Mouse (Mus musculus) thymus, postnatal 36 days (tissue): ENCODE data around the gene Ntf5.

Experiments
- DNase-seq, 2 experiments: peaks; one replicate each; pipeline ENCODE4 v3.0.0; 2022; ENCODE audit warnings: mixed read lengths in 2 of 2

Gene Ntf5

GRCm38 (mm10) chr7:45436444-45436843, 22.9 kb downstream of the Ntf5 start:
- no peak for DNase-seq

GRCm38 (mm10) chr7:45437046-45437445, 23.6 kb downstream of the Ntf5 start:
- DNase-seq: no peak

GRCm38 (mm10) chr7:45437521-45438276, 24.2 kb downstream of the Ntf5 start, which contains the start of gene Ruvbl2:
Ruvbl2 (minus strand) TSS chr7:45438096.
- peak; percentile 22 to 42 for DNase-seq

- DNase-seq: no peak
These were observed 30.3 kb downstream of the Ntf5 start for GRCm38 (mm10) chr7:45443526-45444420.

GRCm38 (mm10) chr7:45446589-45446988, 33.1 kb downstream of the Ntf5 start:
- DNase-seq: no peak

- DNase-seq: peak in 1 of 2 experiments; percentile 17
These were observed 34.0 kb downstream of the Ntf5 start for GRCm38 (mm10) chr7:45447325-45447990.

- DNase-seq: no peak
These were observed 36.5 kb downstream of the Ntf5 start for GRCm38 (mm10) chr7:45449974-45450373.

GRCm38 (mm10) chr7:45451344-45451982, 38.0 kb downstream of the Ntf5 start:
- DNase-seq: peak; percentile 77 to 81

GRCm38 (mm10) chr7:45454971-45455370, 41.5 kb downstream of the Ntf5 start:
- DNase-seq: no peak

GRCm38 (mm10) chr7:45455932-45456696, 42.6 kb downstream of the Ntf5 start:
- DNase-seq: no peak

GRCm38 (mm10) chr7:45456721-45457203, 43.3 kb downstream of the Ntf5 start:
- DNase-seq: no peak

GRCm38 (mm10) chr7:45457204-45458060, 43.9 kb downstream of the Ntf5 start:
- DNase-seq: no peak

- DNase-seq: peak; percentile 85 to 86
These were observed 45.5 kb downstream of the Ntf5 start for GRCm38 (mm10) chr7:45458748-45459563.

- DNase-seq: peak; percentile 93 to 97
These were observed 46.2 kb downstream of the Ntf5 start, which contains the start of gene Ftl1 for GRCm38 (mm10) chr7:45459564-45460140. Ftl1 (minus strand) TSS chr7:45459884.

- DNase-seq: no peak
These were observed 46.9 kb downstream of the Ntf5 start for GRCm38 (mm10) chr7:45460377-45460776.

GRCm38 (mm10) chr7:45460860-45461314, 47.4 kb downstream of the Ntf5 start:
- peak; percentile 29 to 56 for DNase-seq

GRCm38 (mm10) chr7:45461326-45461725, 47.8 kb downstream of the Ntf5 start:
- no peak for DNase-seq

GRCm38 (mm10) chr7:45461781-45462180, 48.3 kb downstream of the Ntf5 start:
- DNase-seq: no peak

- no peak for DNase-seq
These were observed 48.8 kb downstream of the Ntf5 start for GRCm38 (mm10) chr7:45462325-45462724.
